ENCODE assay signal across 12 mouse cellular contexts in genomic region chr12:36426163-36427045, GRCm38 (mm10). TPM values are rescaled to one million over a fixed set of nuclear protein-coding genes. Genes with fewer than 3 reads are reported as not detected.
DNase-seq lines count a peak whose midpoint lies in the region; ATAC-seq and TF ChIP-seq lines count a peak whose summit lies in the region.
"Had no signal": no experiment of that assay in that cellular context is flagged by ENCODE, and none has a peak within 500 bp of the region (broad histone marks: within the 10 kb centered on the region; RNA-seq: fewer than 3 reads in every experiment).

No protein-coding gene starts in this region.

- peak; percentile 76; the same call in 1 of the 2 replicates for ATAC-seq in intestine, embryonic 14.5 days (replicated peaks; ENCODE audit: low FRiP score, low TSS enrichment, low read depth)
- no peak for ATAC-seq in intestine, postnatal 0 days
- peak; percentile 73 for ATAC-seq in intestine, embryonic 15.5 days
- peak; percentile 56; the same call in 1 of the 2 replicates for ATAC-seq in midbrain, embryonic 15.5 days (replicated peaks)

- H3K4me1 ChIP-seq in intestine, embryonic 14.5 days (replicated peaks; ENCODE audit: control insufficient read depth, insufficient read depth, low read length) = peaks cover 7% of the 10 kb centered on the region; the same call in 1 of the 2 replicates
- no peaks in the 10 kb centered on the region for H3K4me1 ChIP-seq in intestine, postnatal 0 days (replicated peaks; ENCODE audit: control insufficient read depth, insufficient read depth, low read length)
- no peaks in the 10 kb centered on the region for H3K4me1 ChIP-seq in intestine, embryonic 15.5 days (replicated peaks)
- no peaks in the 10 kb centered on the region for H3K4me1 ChIP-seq in midbrain, embryonic 15.5 days
- H3K4me1 ChIP-seq: heart, embryonic 10.5 days; megakaryocyte, embryonic 14.5 days had no signal

- no peak overlapping the region for H3K4me3 ChIP-seq in intestine, embryonic 14.5 days (ENCODE audit: low read depth, low read length)
- no peak overlapping the region for H3K4me3 ChIP-seq in intestine, postnatal 0 days (ENCODE audit: low read depth, low read length)
- no peak overlapping the region for H3K4me3 ChIP-seq in intestine, embryonic 15.5 days (replicated peaks)
- no peak overlapping the region for H3K4me3 ChIP-seq in midbrain, embryonic 15.5 days
- H3K4me3 ChIP-seq: heart, embryonic 10.5 days; megakaryocyte, embryonic 14.5 days had no signal

- DNase-seq in intestine, embryonic 14.5 days (ENCODE audit: low spot score) = peak; percentile 52
- DNase-seq in embryo, embryonic 10.5 days (ENCODE audit: low spot score) = peak; percentile 47
- DNase-seq in thymus, postnatal 4 days = no peak
- no peak for DNase-seq in left cerebral cortex, postnatal 10 days (ENCODE audit: extremely low spot score in 1 of 2, low spot score in 2 of 2)
- DNase-seq in layer of hippocampus, postnatal 10 days (ENCODE audit: low spot score in 2 of 2) = no peak
- DNase-seq: B cell, adult 2 months; cerebellum, postnatal 25 days had no signal

- no peaks in the 10 kb centered on the region for H3K9me3 ChIP-seq in intestine, embryonic 14.5 days (ENCODE audit: control insufficient read depth, low read length)
- no peaks in the 10 kb centered on the region for H3K9me3 ChIP-seq in intestine, postnatal 0 days (ENCODE audit: control insufficient read depth)
- H3K9me3 ChIP-seq in intestine, embryonic 15.5 days = no peaks in the 10 kb centered on the region
- no peaks in the 10 kb centered on the region for H3K9me3 ChIP-seq in midbrain, embryonic 15.5 days
- H3K9me3 ChIP-seq: heart, embryonic 10.5 days had no signal

- intact Hi-C loops in left cerebral cortex, postnatal 10 days (cut with DNase I) = no loop called here

- H3K27ac ChIP-seq in intestine, embryonic 14.5 days (ENCODE audit: low read depth) = peak overlapping the region; percentile 59; the same call in 1 of the 2 replicates
- H3K27ac ChIP-seq in intestine, postnatal 0 days (ENCODE audit: low read depth, low read length) = no peak overlapping the region
- H3K27ac ChIP-seq in intestine, embryonic 15.5 days = peak overlapping the region; percentile 2; the same call in 1 of the 2 replicates
- H3K27ac ChIP-seq in midbrain, embryonic 15.5 days = no peak overlapping the region
- H3K27ac ChIP-seq: heart, embryonic 10.5 days had no signal

- H3K4me2 ChIP-seq in intestine, embryonic 14.5 days (ENCODE audit: low read length) = no peak overlapping the region
- no peak overlapping the region for H3K4me2 ChIP-seq in intestine, postnatal 0 days (replicated peaks; ENCODE audit: low read depth)
- no peak overlapping the region for H3K4me2 ChIP-seq in intestine, embryonic 15.5 days (replicated peaks)
- H3K4me2 ChIP-seq in midbrain, embryonic 15.5 days = no peak overlapping the region

- no peak for TF ChIP-seq CTCF in intestine, postnatal 0 days (IDR thresholded peaks at IDR 0.05; ENCODE audit: low read depth)

- no peaks in the 10 kb centered on the region for H3K36me3 ChIP-seq in intestine, embryonic 14.5 days (ENCODE audit: control insufficient read depth, insufficient read depth, low read length)
- no peaks in the 10 kb centered on the region for H3K36me3 ChIP-seq in intestine, postnatal 0 days (ENCODE audit: control insufficient read depth, insufficient read depth)
- H3K36me3 ChIP-seq in intestine, embryonic 15.5 days = no peaks in the 10 kb centered on the region
- no peaks in the 10 kb centered on the region for H3K36me3 ChIP-seq in midbrain, embryonic 15.5 days (replicated peaks)
- H3K36me3 ChIP-seq: heart, embryonic 10.5 days had no signal

- H3K9ac ChIP-seq in intestine, embryonic 14.5 days (ENCODE audit: low read length) = no peak overlapping the region
- H3K9ac ChIP-seq in intestine, postnatal 0 days (ENCODE audit: low read depth, low read length) = no peak overlapping the region
- H3K9ac ChIP-seq in intestine, embryonic 15.5 days = no peak overlapping the region
- no peak overlapping the region for H3K9ac ChIP-seq in midbrain, embryonic 15.5 days

- no peaks in the 10 kb centered on the region for H3K27me3 ChIP-seq in intestine, embryonic 14.5 days (replicated peaks; ENCODE audit: control insufficient read depth, insufficient read depth, low read length)
- H3K27me3 ChIP-seq in intestine, postnatal 0 days (replicated peaks; ENCODE audit: control insufficient read depth, insufficient read depth, low read length) = no peaks in the 10 kb centered on the region
- no peaks in the 10 kb centered on the region for H3K27me3 ChIP-seq in intestine, embryonic 15.5 days (replicated peaks)
- H3K27me3 ChIP-seq in midbrain, embryonic 15.5 days (replicated peaks) = no peaks in the 10 kb centered on the region
- H3K27me3 ChIP-seq: megakaryocyte, embryonic 14.5 days had no signal

- 41% methylated on average over 15 of the region's 15 CpGs for WGBS in intestine, embryonic 14.5 days
- 55% methylated on average over 15 of the region's 15 CpGs for WGBS in intestine, postnatal 0 days
- 44% methylated on average over 15 of the region's 15 CpGs for WGBS in intestine, embryonic 15.5 days
- WGBS in midbrain, embryonic 15.5 days = 65% methylated on average over 15 of the region's 15 CpGs

RNA-seq across cellular contexts. Expression of gene D630036H23Rik, which starts 44.4 kb away (rescaled TPM):
- polyA plus RNA-seq in intestine, embryonic 14.5 days (2014; fragmentation: Nextera tagmentation; extraction: Ambion mirVana) = 1.9 and 3.2 TPM in 2 replicates
- polyA plus RNA-seq in intestine, postnatal 0 days (2015; fragmentation: Nextera tagmentation; extraction: Ambion mirVana) = 2.2 and 2.7 TPM in 2 replicates
- 0.99 and 1.6 TPM in 2 replicates for polyA plus RNA-seq in intestine, embryonic 15.5 days (2015; fragmentation: Nextera tagmentation; extraction: Ambion mirVana)
- polyA plus RNA-seq in midbrain, embryonic 15.5 days (2015; fragmentation: Nextera tagmentation; extraction: Ambion mirVana) = 2.1 and 2.5 TPM in 2 replicates
- 1 to 10 TPM; 1.6 to 2.5 TPM for total RNA-seq in left cerebral cortex, postnatal 10 days (2021)
- 1 to 10 TPM; 2.4 to 2.5 TPM for total RNA-seq in layer of hippocampus, postnatal 10 days (2021)

RNA-seq across cellular contexts. Expression of gene Ispd, which starts 45.2 kb away (rescaled TPM):
- polyA plus RNA-seq in intestine, embryonic 14.5 days (2014; fragmentation: Nextera tagmentation; extraction: Ambion mirVana) = 12.5 and 13.4 TPM in 2 replicates
- polyA plus RNA-seq in intestine, postnatal 0 days (2015; fragmentation: Nextera tagmentation; extraction: Ambion mirVana) = 5.2 and 5.7 TPM in 2 replicates
- polyA plus RNA-seq in intestine, embryonic 15.5 days (2015; fragmentation: Nextera tagmentation; extraction: Ambion mirVana) = 11.0 and 11.7 TPM in 2 replicates
- 11.4 and 12.9 TPM in 2 replicates for polyA plus RNA-seq in midbrain, embryonic 15.5 days (2015; fragmentation: Nextera tagmentation; extraction: Ambion mirVana)
- total RNA-seq in left cerebral cortex, postnatal 10 days (2021) = 10 to 100 TPM; 10.7 to 14.4 TPM
- total RNA-seq in layer of hippocampus, postnatal 10 days (2021) = 10 to 100 TPM; 12.1 to 13.7 TPM

Comparison
In these comparisons a context has a peak if more than half of its experiments do, and no peak if none do; other contexts are left out.
1. H3K27ac ChIP-seq: peak in intestine, embryonic 14.5 days (single experiment) and intestine, embryonic 15.5 days (single experiment); none in intestine, postnatal 0 days (single experiment) and midbrain, embryonic 15.5 days (single experiment).
2. DNase-seq: peak in intestine, embryonic 14.5 days (single experiment) and embryo, embryonic 10.5 days (single experiment); none in thymus, postnatal 4 days (single experiment), left cerebral cortex, postnatal 10 days (0 of 2) and layer of hippocampus, postnatal 10 days (0 of 2).